Mouse (Mus musculus): ENCODE measurements around the gene Slco2a1. TPM values are rescaled to one million over a fixed set of nuclear protein-coding genes. Genes with fewer than 3 reads are reported as not detected.

Gene Slco2a1
- polyA plus RNA-seq, 1 experiment, result 4.8 TPM

- no peak for DNase-seq (ENCODE audit: low spot score)
Measured at GRCm38 (mm10) chr9:102985111-102985510, 3.4 kb upstream of the Slco2a1 start.

GRCm38 (mm10) chr9:102985939-102986338 is 2.6 kb upstream of the Slco2a1 start:
- no peak for DNase-seq (ENCODE audit: low spot score)

DNA sequence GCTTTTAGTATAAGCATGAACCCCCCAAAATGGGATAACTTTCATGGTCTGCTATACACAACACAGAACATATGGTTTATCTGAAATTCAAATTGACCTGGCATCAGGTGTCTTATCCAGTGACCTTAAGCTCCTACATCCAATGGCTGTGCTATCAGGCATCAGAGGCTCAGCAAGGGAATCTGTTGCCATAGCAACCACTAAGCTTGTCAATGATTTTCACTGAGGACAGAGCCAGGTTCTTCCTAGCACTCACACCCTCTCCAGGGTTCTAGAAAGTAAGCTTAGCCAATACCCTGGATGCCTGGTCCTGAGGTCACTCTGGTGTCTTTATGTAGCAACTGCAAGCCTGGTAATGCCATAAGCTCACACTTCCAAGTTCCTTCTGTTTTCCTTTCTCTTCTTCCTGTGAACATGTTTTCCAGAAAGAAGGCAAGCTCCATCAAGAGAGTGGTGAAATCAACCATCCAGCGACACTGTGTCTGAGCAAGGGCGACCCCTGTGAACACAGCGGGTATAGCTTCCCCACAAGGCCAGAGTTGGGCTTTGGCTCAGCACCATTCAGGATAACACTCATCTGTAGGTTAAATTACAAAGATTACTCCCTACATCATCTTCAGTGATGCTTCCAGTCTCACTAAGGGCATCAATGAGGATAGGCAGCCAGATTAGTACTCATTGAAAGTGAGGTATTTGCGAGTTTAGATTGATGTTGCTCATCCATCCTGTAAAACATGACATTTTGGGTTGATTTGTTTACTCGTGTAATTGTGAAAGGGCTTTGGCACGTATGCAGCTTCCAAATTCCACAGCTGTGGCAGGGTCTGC is 2.0 kb downstream of the Slco2a1 start:
- no peak for DNase-seq (ENCODE audit: low spot score)

- no peak for DNase-seq (ENCODE audit: low spot score)
Measured at GRCm38 (mm10) chr9:102991134-102991406, 2.6 kb downstream of the Slco2a1 start.

GRCm38 (mm10) chr9:102992877-102993276 is 4.4 kb downstream of the Slco2a1 start:
- no peak for DNase-seq (ENCODE audit: low spot score)

- DNase-seq (ENCODE audit: low spot score), result no peak
Measured at GRCm38 (mm10) chr9:102993764-102994163, 5.3 kb downstream of the Slco2a1 start.

DNA sequence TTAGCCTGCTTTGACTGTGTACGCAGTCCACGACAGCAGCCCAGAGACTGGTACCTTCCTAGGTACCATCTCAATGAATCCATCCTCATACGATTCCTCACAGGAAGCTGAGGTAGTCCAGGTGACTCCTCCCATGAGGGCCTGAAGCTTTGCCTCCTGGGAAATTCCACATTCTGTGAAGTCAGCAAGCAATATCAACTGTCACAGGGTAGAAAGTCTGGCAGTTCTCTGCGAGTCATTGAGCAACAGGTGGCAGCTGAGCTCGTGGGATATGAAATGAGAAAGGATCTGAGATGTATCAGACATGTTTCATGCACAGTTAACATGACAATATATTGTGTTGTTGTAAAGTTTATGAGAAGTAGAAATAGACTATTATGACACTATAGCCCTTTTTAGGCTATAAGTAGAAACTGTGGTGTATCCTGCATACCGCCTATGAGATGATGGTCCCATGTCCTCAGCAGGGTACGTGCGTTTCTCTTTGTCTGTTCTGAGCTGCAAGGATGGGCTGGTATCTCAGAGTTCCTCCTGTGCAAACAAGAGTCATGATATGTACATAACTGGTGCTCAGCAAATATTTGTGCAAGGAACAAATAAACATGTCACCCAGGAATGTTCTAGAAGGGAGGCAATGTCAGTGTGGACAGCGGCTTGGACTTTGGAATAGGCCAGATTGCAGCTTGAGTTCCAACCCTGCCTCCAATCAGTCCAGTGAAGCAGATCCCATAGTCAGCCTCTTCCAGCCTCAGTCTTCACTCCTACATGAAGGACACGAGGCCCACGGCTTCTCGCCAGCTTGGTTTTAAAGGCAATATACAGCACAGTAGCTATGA is 7.5 kb downstream of the Slco2a1 start:
- DNase-seq (ENCODE audit: low spot score), result no peak

- DNase-seq (ENCODE audit: low spot score), result no peak
Measured at GRCm38 (mm10) chr9:103000384-103000783, 11.9 kb downstream of the Slco2a1 start.

DNA sequence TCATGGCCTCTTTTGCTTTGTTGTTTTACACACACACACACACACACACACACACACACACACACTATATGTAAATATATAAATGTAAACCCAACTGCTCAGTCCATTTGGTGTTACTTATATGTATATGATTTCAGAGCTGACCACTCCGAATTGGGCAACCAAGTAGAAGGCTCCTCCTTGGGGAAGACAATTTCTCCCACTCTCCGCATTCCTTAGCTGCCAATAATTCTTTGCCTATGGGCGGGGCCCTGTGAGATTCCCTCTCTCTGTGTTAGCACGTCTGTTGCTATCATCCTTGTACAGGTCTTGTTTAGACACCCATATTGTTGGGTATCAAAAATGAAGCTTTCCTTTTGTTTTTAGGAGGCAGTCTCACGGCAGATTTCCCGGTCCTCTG is 15.8 kb downstream of the Slco2a1 start:
- DNase-seq (ENCODE audit: low spot score), result no peak

- peak; percentile 56 for DNase-seq (ENCODE audit: low spot score)
Measured at GRCm38 (mm10) chr9:103007699-103008078, 19.2 kb downstream of the Slco2a1 start.

DNA sequence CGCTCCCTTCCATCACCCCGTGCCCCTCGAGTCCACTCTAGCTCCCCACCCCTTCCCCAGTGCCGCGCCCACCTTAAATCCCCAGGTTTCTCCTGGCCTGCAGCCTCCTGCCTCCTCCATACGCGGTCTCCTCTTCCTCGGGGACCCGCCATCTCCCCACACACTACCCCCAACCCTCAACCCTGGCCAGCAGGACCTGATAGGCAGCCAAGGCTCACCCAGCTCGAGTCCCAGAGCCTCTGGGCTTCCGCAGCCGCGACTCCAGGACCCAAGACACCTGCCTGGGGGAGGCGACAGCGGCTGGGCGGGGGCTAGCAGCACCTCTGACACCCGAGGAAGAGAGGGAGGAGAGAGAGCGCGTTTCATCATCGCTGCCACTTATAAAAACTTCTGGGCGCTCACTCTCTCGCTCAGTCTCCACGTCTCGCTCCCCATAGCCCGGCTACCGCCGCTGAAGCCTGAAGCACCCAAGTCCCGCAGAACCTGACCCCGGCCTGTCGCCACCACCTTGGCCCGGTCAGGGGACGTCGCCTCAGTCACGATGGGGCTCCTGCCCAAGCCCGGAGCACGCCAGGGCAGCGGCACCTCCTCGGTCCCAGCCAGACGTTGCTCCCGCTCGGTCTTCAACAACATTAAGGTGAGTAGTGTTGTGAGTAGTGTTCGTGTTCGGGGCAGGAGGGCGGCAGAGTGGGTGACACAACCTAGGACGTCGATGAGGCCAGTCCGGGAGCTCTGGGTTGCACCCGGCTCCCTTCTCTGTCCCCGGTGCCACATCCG is 19.8 kb downstream of the Slco2a1 start:
- peak; percentile 50 for DNase-seq (ENCODE audit: low spot score)

GRCm38 (mm10) chr9:103010161-103010560 is 21.6 kb downstream of the Slco2a1 start:
- no peak for DNase-seq (ENCODE audit: low spot score)

DNA sequence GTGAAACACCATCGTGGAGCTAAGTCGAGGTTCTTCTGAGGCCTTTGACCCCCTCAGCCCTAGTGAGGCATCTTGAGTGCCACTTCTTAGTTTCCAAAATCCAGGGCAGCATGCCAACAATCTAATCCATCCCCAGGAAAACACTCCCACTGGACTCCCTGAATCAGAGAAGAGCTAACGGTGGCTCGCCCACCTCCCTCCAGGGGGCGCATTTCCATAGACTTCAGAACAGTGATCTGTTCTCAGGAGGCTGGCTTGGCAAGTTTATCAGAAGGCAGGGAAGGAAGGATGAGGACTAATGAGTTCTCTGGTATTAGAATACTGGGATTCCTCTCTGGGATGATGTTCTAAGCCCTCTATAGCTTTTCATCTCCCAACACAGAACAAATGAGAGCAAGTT is 24.9 kb downstream of the Slco2a1 start:
- no peak for DNase-seq (ENCODE audit: low spot score)

- no peak for DNase-seq (ENCODE audit: low spot score)
Measured at GRCm38 (mm10) chr9:103014686-103015085, 26.2 kb downstream of the Slco2a1 start.

DNA sequence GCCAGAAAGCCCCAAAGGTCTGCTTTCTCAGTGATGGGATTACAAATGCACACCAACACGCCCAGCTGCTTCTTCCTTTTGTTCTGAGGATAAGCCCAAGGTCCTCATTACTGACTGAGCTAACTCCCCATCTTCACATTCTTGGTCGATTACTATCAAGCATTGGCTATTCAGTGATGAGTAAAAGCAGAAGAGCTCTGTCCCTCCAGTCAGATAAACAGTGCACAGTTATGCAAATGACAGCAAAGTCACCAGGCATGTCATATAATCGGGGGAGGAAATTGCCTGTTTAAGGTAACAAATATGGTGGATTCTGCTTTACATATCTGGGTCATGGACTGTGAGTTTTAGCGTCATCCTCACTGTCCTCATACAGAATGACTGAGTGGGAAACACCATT is 35.6 kb downstream of the Slco2a1 start:
- no peak for DNase-seq (ENCODE audit: low spot score)

GRCm38 (mm10) chr9:103027150-103027889 is 38.8 kb downstream of the Slco2a1 start:
- no peak for DNase-seq (ENCODE audit: low spot score)

DNA sequence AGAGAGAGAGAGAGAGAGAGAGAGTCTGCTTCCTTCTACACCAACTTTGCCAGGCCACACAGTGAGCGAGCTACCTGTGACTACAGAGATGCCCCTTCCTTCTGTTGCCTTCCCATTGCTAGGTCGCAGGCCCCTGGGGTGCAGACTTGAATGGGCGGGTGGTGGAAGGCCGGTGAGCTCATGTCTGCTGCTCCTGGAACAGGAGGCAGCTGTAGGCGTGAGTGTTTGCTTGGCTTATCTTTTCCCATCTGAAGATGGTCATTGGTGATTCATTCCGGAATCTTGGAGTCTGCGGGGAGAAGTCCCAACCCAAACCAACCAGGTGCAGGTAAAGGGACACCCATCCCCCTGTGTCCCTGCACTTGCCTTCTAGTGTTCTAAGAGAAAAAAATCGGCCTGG is 40.5 kb downstream of the Slco2a1 start:
- no peak for DNase-seq (ENCODE audit: low spot score)

- no peak for DNase-seq (ENCODE audit: low spot score)
Measured at GRCm38 (mm10) chr9:103030041-103030440, 41.5 kb downstream of the Slco2a1 start.

DNA sequence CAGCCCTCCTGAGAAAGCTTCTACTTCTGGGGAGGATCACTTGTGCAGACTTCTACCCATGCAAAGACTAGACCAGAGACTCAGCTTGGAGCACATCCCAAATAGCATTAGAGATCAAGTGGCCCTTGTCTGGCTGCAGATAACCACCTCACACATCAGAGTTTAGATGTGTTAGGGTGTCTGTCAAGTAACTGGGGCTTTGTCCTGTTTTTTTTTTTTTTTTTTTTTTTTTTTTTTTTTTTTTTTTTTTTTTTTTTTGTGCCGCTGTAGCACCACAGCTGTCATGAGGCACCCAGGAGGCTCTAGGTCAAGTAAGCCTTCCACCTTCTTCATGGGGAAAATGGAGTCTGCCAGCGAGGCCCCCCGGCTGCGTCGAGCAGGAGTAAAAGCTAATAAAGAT is 42.7 kb downstream of the Slco2a1 start:
- no peak for DNase-seq (ENCODE audit: low spot score)

GRCm38 (mm10) chr9:103032193-103032592 is 43.7 kb downstream of the Slco2a1 start:
- DNase-seq (ENCODE audit: low spot score), result no peak

- no peak for DNase-seq (ENCODE audit: low spot score)
Measured at GRCm38 (mm10) chr9:103033381-103033780, 44.9 kb downstream of the Slco2a1 start.

- DNase-seq (ENCODE audit: low spot score), result no peak
Measured at GRCm38 (mm10) chr9:103036971-103037391, 48.5 kb downstream of the Slco2a1 start.

All from urinary bladder, adult 2 months (tissue).